Mouse (Mus musculus) limb, embryonic 14.5 days (tissue): Measurements from ENCODE around the gene 4921524J17Rik. TPM values are rescaled to one million over a fixed set of nuclear protein-coding genes. Genes with fewer than 3 reads are reported as not detected.

Experiments
- ATAC-seq: fragments of 200-750 bp; cut with Nextera tagmentation; 2 replicates; pipeline ENCODE4 v1.8.0; 2017; ENCODE audit warnings: low read depth, moderate number of reproducible peaks, moderate TSS enrichment; ENCODE audit not compliant: low FRiP score
- DNase-seq: peaks from one replicate; pipeline ENCODE4 v3.0.0-alpha.2; 2015; ENCODE audit warnings: low spot score
- H3K27ac ChIP-seq: fragments of 300-500 bp; sonication (generic); replicated peaks from 2 replicates; pipeline ENCODE4 v1.5.1; 2014; ENCODE audit warnings: low read depth, mild to moderate bottlenecking, low read length, moderate library complexity, mixed read lengths
- H3K27me3 ChIP-seq: fragments of 300-500 bp; sonication (generic); 2 replicates; pipeline ENCODE4 v1.6.1; 2014; ENCODE audit warnings: low read length, mixed read lengths; ENCODE audit not compliant: control insufficient read depth, insufficient read depth
- H3K36me3 ChIP-seq: fragments of 300-500 bp; sonication (generic); 2 replicates; pipeline ENCODE4 v1.6.1; 2014; ENCODE audit warnings: mild to moderate bottlenecking, low read length, moderate library complexity, mixed read lengths; ENCODE audit not compliant: control insufficient read depth, insufficient read depth
- H3K4me1 ChIP-seq: fragments of 300-500 bp; sonication (generic); 2 replicates; pipeline ENCODE4 v1.6.1; 2014; ENCODE audit warnings: antibody characterized with exemption, low read length, mixed read lengths; ENCODE audit not compliant: control insufficient read depth, insufficient read depth
- H3K4me2 ChIP-seq: fragments of 300-500 bp; sonication (generic); replicated peaks from 2 replicates; pipeline ENCODE4 v1.6.1; 2014; ENCODE audit warnings: low read depth, mild to moderate bottlenecking, low read length, moderate library complexity; ENCODE audit not compliant: severe bottlenecking
- H3K4me3 ChIP-seq: fragments of 300-500 bp; sonication (generic); replicated peaks from 2 replicates; pipeline ENCODE4 v1.5.1; 2014; ENCODE audit warnings: low read length
- H3K9ac ChIP-seq: fragments of 300-500 bp; sonication (generic); 2 replicates; pipeline ENCODE4 v1.6.1; 2014; ENCODE audit warnings: mild to moderate bottlenecking, low read depth, low read length, moderate library complexity; ENCODE audit not compliant: severe bottlenecking
- H3K9me3 ChIP-seq: fragments of 300-500 bp; sonication (generic); 2 replicates; pipeline ENCODE4 v1.6.1; 2016; ENCODE audit warnings: low read length; ENCODE audit not compliant: control insufficient read depth
- POLR2A ChIP-seq: fragments of 200-500 bp; IDR thresholded peaks from 2 replicates; pipeline ENCODE4 v1.8.0; 2012; ENCODE audit warnings: inconsistent platforms, mild to moderate bottlenecking, moderate library complexity, borderline replicate concordance; ENCODE audit not compliant: insufficient read depth, insufficient read length; ENCODE audit errors: extremely low read depth
- WGBS: fragments of 180-500 bp; shearing (Covaris S2); extraction: QIAGEN DNeasy Blood & Tissue Kit; methylation state at CpG from one replicate; pipeline ENCODE4 v1.1.7; 2014; 5-methylcytosine and 5-hydroxymethylcytosine counted together
- polyA plus RNA-seq, 2 experiments: library from polyadenylated mRNA; depleted of rRNA in 1 of 2; stranded (reverse) in 1 of 2; unstranded in 1 of 2; fragments of >200 nt; fragmentation: Nextera tagmentation in 1 of 2; extraction: Ambion mirVana in 1 of 2; gene quantifications; 2 replicates each; pipeline versions ENCODE4 v1.2.1 to v1.2.3; 2012 to 2014

Gene 4921524J17Rik
- polyA plus RNA-seq, 2 experiments = 24.9 to 46.5 TPM

GRCm38 (mm10) chr8:85397508-85397907, 35.1 kb downstream of the 4921524J17Rik start:
- no peaks in the 10 kb centered on the region for H3K27me3 ChIP-seq
- 41% methylated on average over 5 of the region's 5 CpGs for WGBS
- H3K9me3 ChIP-seq = no peaks in the 10 kb centered on the region
- DNase-seq = peak; percentile 61
- H3K4me1 ChIP-seq = no peaks in the 10 kb centered on the region
- no peaks in the 10 kb centered on the region for H3K36me3 ChIP-seq
- H3K4me2 ChIP-seq = no peak overlapping the region
- H3K9ac ChIP-seq = no peak overlapping the region
- H3K27ac ChIP-seq = no peak overlapping the region
- TF ChIP-seq POLR2A = no peak
- H3K4me3 ChIP-seq = no peak overlapping the region
- ATAC-seq = no peak; the same call in 1 of the 2 replicates

GRCm38 (mm10) chr8:85396432-85397079, 36.1 kb downstream of the 4921524J17Rik start:
- no peaks in the 10 kb centered on the region for H3K36me3 ChIP-seq
- no peaks in the 10 kb centered on the region for H3K4me1 ChIP-seq
- WGBS = 80% methylated on average over 5 of the region's 5 CpGs
- no peak overlapping the region for H3K9ac ChIP-seq
- H3K9me3 ChIP-seq = no peaks in the 10 kb centered on the region; the same call in 1 of the 2 replicates
- no peak overlapping the region for H3K27ac ChIP-seq
- H3K27me3 ChIP-seq = no peaks in the 10 kb centered on the region
- no peak overlapping the region for H3K4me2 ChIP-seq
- H3K4me3 ChIP-seq = no peak overlapping the region
- no peak for ATAC-seq
- DNase-seq = no peak
- no peak for TF ChIP-seq POLR2A

GRCm38 (mm10) chr8:85395681-85396431, 36.8 kb downstream of the 4921524J17Rik start:
- WGBS = 86% methylated on average over 8 of the region's 8 CpGs
- no peak overlapping the region for H3K27ac ChIP-seq
- TF ChIP-seq POLR2A = no peak
- no peaks in the 10 kb centered on the region for H3K36me3 ChIP-seq
- ATAC-seq = no peak
- no peaks in the 10 kb centered on the region; the same call in 1 of the 2 replicates for H3K9me3 ChIP-seq
- H3K4me1 ChIP-seq = no peaks in the 10 kb centered on the region
- H3K9ac ChIP-seq = no peak overlapping the region
- DNase-seq = no peak
- H3K4me2 ChIP-seq = no peak overlapping the region
- no peaks in the 10 kb centered on the region for H3K27me3 ChIP-seq
- H3K4me3 ChIP-seq = no peak overlapping the region

DNA sequence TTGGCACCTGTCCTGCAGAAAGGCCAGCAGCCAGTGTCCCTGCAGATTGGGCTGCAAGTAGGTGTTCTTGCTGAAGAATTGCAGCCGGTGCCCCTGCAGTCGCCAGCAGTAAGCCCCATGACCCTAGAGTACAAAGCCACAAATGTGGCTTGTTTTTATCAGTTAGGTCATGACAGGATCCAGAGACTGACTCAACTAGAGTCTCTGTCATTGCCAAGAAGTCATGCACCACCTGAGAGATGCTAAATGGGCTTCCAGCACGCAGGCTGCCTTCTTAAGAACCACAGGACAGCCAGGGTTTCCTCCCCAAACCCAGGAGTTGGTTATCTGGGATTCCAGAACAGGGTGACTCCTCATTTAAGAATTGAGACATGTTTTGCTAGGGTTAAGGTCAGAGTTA, 37.6 kb downstream of the 4921524J17Rik start:
- no peak for TF ChIP-seq POLR2A
- 74% methylated on average over 3 of the region's 3 CpGs for WGBS

GRCm38 (mm10) chr8:85393199-85393598, 39.4 kb downstream of the 4921524J17Rik start:
- H3K9me3 ChIP-seq = no peaks in the 10 kb centered on the region; the same call in 1 of the 2 replicates
- no peak for TF ChIP-seq POLR2A
- H3K36me3 ChIP-seq = no peaks in the 10 kb centered on the region
- H3K4me1 ChIP-seq = no peaks in the 10 kb centered on the region
- no peak overlapping the region for H3K27ac ChIP-seq
- H3K4me3 ChIP-seq = no peak overlapping the region
- H3K9ac ChIP-seq = no peak overlapping the region
- 90% methylated on average over 6 of the region's 6 CpGs for WGBS
- no peaks in the 10 kb centered on the region for H3K27me3 ChIP-seq
- ATAC-seq (no peak), DNase-seq (no peak)
- no peak overlapping the region for H3K4me2 ChIP-seq

More for the DNA sequence above, 37.6 kb downstream of the 4921524J17Rik start:
- H3K9me3 ChIP-seq = no peaks in the 10 kb centered on the region; the same call in 1 of the 2 replicates
- no peak overlapping the region for H3K4me3 ChIP-seq
- H3K9ac ChIP-seq = no peak overlapping the region
- no peaks in the 10 kb centered on the region for H3K36me3 ChIP-seq
- DNase-seq (no peak), ATAC-seq (no peak)
- no peaks in the 10 kb centered on the region for H3K4me1 ChIP-seq
- H3K27ac ChIP-seq = no peak overlapping the region
- H3K4me2 ChIP-seq = no peak overlapping the region
- no peaks in the 10 kb centered on the region for H3K27me3 ChIP-seq
